Mouse (Mus musculus): Measurements from ENCODE around the gene Cc2d2b. TPM values are rescaled to one million over a fixed set of nuclear protein-coding genes. Genes with fewer than 3 reads are reported as not detected.

Cc2d2b gene
- not detected for total RNA-seq (2021)
- long read RNA-seq, experiment 1: 0 reads
- long read RNA-seq, experiment 2: 0 reads

DNA sequence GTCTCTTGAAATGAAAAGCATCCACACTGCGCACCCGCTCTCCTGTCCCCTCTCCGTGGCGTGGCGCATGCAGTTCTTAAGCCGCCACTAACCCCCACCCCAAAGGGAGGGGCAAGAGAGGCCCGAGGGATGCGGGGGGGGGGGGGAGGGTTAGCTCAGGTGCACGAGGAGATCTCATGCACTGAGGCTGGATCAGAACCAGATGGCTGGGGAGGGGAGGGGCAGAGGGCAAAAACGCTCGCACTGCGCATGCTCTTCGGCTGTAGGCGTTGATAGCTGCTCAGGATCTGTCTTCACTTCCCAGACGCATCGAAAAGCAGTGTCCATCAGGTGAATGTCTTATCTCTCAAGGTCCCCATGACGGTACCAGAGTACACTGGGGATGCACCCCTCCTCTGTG is at the start of gene Cc2d2b:
Gene Cc2d2b (plus strand): TSS at position 195 of the 400 bp plus-strand sequence.
- no peak for DNase-seq (ENCODE audit: low spot score)

DNA sequence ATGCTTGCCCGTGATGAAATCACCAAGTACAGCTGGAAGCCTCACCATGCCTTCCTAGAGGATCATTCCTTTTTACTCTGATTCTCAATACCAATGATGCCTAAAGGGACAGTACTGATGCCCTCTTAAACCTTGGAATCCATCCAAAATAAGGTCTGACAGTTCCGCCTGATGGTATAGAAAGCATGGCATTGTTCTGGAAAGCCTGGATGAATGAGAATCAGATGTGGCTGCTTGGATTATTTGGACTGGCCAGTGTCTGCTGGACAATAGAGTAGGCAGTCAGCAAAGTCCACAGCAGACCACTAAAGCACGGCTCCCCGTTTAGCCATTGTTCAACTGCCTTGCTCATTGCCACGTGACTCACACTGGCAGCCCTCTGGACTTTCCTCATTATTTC is 48.7 kb upstream of the Cc2d2b start:
- DNase-seq (ENCODE audit: low spot score): no peak

DNA sequence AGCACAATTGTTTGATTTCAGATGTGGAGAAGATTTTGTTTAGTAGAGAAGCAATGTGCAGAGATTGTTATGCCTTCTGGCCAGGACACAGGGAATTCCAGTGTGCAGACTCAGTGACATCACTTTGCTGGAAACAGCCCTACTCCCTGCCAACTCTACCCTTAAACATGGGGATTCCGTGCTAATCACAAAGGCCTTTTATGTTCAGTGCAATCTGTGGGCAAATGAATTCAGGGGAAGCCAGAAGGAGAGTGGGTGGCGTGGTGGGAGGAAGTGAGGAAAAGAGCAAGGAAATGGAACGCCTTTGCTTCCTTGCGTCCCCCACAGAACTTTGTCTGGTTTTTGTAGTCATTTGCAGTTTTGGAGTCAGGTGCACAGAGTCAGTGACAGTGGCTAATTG is 46.1 kb upstream of the Cc2d2b start:
- DNase-seq (ENCODE audit: low spot score): peak; percentile 30

DNA sequence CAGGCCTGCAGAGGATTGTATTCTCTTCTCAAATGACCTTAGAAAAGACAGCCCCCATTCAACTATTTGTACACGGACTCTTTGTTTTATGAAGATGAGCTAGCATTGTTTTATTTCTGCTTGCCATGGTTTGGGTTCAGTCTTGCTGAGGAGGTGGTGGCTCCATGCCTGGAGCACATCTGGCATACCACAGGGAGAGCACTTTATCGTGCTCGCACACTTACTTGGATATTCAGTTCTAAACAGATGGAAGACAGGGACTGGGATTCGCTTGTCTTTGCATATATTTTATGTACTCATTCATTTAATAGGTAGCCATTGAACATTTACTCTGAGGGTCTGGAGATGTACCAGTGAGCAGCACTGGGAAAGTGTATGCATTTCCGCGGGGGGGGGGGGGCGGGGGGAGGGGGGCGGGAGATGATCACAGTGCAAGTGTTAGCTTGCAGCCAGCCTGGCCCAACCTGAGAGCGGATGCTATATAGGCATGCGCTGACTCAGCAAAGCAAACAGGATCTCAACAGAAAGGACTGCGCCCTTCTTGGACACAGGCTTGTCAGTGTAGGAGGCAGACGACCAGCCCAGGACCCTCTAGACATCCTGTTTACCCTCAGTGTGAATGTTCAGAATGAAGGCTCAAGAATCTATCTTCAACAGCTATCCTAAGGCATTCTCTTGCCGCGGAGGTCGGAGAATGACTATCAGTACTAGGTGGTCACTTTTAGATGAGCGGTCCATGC is 35.5 kb upstream of the Cc2d2b start:
- no peak for DNase-seq (ENCODE audit: low spot score)

DNA sequence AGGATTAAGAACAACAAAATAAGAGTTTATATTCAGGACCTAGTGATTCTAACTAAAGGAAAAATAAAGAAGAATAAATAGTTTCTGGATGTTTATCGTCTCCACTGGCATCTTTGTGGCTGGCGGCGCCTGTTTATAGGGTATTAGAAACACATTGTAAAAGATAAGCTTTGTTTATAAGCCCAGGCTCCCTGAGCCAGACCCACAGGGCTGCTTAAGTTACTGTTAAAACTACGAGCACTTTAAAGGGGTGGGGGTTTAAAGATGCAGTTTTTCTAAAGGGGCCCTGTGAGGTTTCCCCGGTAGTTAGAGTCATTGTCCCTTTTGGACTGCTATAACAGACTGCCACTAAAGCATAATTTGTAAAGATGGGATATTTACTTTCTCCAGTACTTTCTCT is 33.9 kb upstream of the Cc2d2b start:
- no peak for DNase-seq (ENCODE audit: low spot score)

DNA sequence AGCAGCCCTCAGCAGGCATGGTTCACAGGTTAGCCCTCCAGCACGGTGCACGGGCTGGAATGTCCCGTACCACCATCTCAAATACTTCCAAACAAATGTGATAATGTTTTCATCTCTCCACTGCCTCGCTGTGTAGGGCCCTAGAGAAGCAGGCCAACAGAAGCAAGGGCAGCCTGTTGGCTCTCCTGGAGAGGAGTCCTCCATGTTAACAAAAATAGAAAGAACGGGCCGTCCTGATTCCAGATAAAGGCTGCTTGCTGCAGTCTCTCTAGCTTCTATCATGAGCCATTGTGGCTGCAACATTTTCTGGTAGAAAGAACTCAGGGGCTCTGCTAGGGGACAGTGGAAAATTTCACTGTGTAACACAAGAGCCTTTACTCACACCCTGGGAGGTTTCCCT is 31.6 kb upstream of the Cc2d2b start:
- no peak for DNase-seq (ENCODE audit: low spot score)

DNA sequence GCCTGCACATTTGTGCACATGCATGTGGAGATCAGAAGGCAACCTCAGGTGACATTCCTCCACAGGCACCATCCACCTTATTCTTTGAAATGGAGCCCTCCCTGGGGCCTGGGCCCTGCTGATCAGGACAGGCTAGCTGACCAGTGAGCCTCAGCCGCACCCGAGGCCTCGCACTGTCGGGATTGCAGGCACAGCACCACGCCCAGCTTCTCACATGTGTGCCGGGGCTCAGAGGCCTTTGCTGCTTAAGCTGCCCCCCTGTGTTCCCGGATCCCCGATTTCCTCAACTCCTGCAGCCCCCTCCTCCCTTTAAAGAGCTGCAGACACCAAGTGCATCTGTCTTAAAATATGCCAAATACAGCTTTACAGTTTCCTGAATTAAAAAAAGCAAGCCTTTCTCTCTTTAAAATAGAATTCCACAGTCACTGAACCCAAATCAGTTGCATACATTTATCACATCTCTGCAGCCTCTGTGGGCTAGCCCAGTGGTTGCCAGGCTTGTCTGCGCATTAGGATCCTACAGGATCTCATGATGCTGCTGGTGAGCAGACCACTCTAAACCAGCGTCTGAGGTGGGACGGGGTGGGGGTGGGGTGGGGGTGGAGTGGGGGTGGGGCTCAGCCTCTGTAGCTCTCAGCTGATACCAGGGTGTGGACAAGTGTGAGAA is 29.0 kb upstream of the Cc2d2b start:
- no peak for DNase-seq (ENCODE audit: low spot score)

DNA sequence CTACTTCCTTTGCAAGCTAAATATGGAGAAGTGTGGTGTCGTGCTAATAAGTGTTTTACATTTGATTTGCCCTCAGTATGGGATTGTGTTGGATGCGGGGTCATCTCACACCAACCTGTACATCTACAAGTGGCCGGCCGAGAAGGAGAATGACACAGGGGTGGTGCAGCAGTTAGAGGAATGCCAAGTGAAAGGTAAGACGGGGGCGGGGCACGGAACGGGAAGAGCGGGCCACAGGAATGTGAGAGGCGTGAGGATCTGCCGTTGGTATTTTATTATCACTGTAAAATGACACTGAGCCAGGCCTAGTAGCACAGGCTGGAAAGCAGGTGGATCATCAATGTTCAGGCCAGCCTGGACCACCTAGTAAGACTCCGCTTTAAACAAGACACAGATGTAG is 28.2 kb upstream of the Cc2d2b start:
- DNase-seq (ENCODE audit: low spot score): no peak

DNA sequence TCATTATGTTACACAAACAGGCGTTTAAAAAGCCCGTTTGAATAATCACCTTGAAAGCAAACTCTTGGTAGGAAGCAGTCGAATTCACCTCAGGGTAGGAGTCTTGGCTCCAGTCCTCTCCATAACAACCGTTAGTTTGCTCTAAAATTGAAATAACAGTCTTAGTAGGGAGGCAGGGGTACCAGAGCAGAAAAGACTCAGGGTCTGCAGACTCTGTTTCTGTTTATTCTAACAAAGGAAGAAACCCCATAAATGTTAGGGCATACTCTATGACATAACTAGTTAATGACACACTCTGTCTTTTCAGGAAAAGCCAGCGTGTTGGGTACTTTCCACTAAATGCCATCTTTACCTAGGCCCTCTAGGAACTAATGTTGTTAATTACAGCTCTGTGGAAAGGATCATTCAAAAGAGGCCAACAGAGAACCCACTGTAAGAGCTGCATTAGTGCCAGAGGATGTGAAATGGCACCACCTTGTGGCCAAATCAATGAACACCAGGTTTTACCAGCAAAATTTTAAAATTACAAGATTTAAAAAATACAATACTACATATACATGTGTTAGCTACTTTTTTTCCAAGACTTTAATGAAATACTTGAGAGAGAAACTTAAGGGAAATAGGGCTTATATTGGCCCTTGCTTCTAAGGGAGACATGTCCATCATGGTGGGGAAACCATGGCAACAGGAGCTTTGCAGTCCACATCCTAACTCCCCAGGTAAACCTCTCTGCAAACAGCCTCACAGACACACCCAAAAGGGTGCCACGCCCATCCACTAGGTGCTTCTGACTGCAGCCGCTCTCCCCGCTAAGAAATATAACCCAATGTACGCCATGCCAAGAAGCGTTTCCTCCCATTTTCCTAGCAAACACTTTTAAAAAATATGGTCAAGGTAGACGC is 26.2 kb upstream of the Cc2d2b start:
- DNase-seq (ENCODE audit: low spot score): peak; percentile 53

DNA sequence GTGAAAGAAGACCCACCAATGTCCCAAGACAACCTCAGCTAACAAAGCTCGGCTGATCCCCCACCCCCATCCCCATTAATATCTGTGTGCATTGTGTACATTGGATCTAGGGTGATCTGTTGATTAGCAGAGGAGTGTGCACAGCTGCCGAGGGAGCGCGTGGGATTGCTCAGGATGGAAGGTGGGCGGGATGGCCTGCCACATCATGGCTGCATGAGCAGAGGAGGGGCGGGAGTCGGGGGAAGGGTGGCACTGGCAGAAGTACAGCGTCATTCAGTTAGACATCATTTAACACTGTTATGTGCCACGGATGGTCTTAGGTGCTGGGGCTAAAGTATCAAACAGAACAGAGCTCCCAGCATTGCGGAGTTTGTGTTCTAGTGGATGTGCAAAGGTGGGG is 25.0 kb upstream of the Cc2d2b start:
- DNase-seq (ENCODE audit: low spot score): no peak

DNA sequence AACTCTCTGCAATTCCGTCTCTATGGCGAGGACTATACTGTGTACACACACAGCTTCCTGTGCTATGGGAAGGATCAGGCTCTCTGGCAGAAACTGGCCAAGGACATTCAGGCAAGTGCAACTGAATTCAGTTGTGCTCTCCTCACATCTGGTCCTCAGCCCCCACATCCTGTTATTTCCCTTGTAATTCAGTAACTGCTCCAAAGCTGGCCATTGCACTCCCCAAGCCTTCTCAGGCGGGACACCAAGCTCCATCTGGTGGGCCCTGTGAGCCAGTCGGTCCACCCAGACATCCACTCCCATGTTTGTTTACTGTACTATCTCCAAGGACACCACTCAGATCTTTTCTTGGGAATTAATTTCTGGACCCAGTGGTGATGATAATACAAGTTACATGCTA is 22.4 kb upstream of the Cc2d2b start:
- peak; percentile 58 for DNase-seq (ENCODE audit: low spot score)

DNA sequence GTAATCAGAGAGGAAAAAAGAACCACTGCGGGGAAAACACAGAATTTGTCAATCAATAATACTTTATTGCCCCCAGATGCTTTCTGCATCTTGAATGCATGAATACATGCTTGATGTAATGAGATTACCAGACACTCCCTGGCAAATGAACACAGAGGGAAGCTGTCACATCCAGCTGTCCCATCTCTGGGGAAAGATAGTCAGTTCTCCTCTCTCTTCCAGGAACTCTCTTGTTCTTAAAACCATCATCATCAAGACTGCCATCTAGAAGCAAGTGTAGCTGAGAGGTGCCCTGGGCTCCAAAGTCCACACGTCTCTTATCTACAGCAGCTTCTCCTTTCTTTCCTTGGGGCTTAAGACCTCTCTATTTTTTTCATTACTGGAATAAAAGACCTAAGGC is 21.9 kb upstream of the Cc2d2b start:
- peak; percentile 42 for DNase-seq (ENCODE audit: low spot score)

DNA sequence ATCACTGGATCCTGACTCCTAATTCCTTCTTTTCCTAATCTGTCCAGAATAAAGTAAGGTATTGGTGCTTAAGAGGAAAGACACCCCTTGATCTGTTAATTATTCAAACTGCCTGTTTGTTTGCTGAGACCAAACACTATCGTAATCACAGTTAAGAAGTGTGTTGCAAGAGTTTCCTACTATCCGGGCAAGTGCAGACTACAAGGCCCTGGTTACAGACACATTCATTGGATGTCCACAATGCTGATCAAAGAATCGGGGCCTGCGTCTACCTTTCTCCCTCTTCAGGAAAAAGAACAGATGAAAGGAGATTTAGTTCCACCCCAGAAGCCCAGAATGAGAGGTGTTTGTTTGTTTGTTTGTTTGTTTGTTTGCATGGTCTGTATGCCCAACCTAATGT is 20.3 kb upstream of the Cc2d2b start:
- DNase-seq (ENCODE audit: low spot score): no peak

DNA sequence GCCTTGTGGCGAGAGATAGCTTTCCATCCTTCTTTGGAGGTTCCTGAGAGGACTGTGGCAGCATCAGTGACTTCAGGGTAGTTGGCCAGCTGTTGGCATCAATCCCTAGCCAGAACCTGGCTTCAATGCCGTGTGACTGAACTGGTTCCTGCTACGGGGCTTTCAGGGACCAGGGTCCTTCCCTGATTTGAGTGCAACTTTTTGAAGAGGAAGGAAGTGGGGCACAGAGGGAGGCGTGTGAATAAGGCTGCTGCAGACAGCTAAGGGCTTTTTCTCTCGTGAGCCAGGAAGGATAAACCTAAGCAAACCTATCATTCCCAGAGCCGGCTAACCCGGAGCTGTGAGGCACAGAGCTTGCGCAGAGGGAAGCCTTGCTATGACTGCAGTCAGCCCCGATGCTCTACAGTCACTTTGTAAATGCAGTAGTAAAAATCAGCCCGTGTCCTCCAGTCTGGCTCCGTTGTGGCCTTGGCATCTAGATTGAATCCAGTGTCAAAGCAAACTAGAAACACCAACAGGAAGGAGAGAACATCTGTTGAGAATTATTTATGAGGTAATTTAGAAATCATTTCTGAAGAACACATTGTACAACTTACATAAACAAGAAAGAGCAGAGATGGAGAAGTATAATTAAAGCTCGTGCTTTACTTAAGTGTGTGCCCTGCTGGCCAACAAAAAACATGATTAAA is 19.7 kb upstream of the Cc2d2b start:
- peak; percentile 47 for DNase-seq (ENCODE audit: low spot score)

DNA sequence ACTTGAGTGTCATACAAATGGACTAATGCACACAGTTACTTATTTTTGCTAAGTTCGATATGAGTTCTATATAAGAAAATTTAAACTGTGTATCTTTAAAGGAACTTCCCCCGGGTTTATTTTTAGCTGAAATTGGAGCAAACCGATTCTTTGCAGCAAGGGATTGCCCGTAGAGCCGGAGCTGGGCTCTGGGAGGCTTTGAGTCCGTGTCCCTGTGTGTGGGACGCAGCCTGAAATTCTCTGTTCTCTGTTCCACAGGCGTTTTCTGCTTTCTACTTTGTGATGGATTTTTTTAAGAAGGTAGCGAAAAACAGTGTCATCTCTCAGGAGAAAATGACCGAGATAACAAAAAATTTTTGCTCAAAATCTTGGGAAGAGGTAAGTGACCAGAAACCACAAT is 15.1 kb upstream of the Cc2d2b start:
- DNase-seq (ENCODE audit: low spot score): no peak

DNA sequence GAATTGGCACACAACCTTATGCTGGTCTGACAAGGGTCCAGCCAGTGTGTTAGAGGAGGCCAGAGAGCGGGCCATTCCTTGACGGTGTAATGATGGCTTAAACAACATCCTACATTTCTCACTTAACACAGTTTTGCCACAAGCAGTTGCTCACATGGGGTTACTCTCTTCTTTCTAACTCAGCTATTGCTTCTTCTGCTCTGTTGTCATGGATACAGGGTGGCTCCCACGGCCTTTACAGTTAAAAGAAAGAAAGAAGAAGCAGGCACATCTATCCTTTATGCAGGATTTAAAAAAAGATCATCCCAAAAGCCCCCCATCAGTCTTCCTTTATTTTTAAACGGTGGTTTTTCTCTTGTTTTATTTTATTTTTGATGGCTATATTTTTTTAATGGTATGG is 14.7 kb upstream of the Cc2d2b start:
- DNase-seq (ENCODE audit: low spot score): no peak

DNA sequence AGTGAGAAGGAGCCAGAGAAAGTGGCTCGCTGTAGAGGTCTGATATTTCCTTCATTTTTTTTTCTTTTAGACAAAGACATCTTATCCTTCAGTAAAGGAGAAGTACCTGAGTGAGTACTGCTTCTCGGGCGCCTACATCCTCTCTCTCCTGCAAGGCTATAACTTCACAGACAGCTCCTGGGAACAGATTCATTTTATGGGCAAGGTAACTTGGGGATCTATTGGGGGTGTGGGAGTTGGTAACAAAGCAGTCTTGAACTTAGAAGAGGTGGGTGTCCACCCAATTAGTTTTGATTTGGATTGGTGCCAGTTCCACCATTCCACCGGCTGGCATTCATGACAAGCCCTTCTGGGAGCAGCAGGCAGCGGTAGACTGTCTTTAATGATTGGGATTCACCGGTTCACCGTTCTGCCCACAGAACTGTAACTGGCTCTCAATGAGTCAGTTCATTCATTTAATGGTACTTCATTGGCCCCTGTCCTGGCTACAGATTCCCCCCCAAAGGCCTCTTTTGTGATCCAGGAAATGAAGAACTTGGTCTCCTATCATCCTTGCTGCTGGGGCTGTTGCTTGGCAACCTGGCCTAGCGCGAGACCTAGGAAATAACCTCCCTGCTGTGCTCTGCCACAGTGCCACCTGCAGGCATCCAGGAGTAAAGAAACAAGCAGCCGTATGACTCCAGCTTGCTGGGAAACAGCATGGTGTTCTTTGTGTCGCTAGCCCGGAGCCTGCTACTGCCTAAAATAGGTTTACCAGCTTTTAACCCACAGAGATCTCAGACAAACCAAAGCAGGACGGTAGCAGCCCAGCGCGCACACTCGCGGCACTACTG is 11.7 kb upstream of the Cc2d2b start:
- peak; percentile 69 for DNase-seq (ENCODE audit: low spot score)

DNA sequence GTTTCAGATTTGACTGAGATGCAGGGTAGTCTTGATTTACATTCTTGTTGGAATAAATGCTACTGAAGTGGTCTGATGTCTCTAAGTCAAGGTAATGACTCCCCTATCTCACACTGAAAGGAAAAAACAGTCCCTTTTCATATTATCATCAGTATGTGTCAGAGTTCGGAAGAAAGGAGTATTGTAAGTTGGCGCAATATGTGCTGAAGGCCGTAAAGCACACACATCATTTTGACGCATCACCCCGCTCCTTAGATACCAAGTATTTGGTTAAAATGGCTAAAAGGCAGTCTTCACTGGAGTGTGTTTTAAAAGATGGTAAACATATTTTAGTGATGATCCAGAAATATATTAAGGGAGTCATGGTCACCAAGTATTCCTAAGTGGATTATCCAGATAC is 10.9 kb upstream of the Cc2d2b start:
- no peak for DNase-seq (ENCODE audit: low spot score)

DNA sequence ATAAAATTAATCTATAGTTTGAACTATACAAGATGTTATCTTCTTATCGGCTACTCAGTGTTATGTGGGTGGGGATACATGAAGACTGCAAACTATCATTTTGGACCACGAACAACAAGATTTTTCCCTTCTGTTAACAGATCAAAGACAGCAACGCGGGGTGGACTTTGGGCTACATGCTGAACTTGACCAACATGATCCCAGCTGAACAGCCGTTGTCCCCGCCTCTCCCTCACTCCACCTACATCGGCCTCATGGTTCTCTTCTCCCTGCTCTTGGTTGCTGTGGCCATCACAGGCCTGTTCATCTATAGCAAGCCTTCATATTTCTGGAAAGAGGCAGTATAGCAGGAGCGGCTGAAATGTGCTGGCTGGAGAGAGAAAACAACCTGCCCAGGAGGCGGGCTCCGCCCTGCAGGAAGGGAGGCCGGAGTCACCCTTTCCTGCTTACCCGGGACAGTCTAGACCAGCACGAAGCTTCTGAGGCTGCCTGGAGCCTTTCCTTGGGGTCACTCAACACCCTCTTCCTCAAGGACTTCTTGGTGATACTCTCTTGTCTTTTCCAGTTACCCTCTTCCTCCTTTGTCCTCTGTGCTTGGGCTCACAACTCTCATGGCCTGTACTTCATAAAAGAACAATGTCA is 9.7 kb upstream of the Cc2d2b start:
- no peak for DNase-seq (ENCODE audit: low spot score)

DNA sequence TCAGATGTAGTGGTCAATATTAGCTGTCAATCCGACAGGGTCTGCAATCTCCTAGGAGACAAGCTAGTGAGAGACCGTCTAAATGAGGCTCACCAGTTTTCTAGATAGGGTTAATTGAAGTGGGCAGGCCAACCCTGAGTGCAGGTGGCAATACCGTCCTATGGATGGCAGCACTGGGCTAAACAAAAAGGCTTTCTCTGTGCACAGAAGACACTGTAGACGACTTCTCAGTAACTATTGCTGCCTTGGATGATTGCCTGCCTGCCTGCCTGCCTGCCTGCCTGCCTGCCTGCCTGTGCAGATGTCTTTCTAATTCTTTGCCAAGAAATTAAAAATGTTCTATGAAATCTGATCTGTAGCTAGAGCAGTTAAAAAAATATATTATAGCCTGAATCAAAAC is 1.9 kb upstream of the Cc2d2b start:
- DNase-seq (ENCODE audit: low spot score): no peak
